Mouse (Mus musculus) neutrophil, adult 5-6 weeks (primary cell): ENCODE results near the gene Usp25. TPM values are rescaled to one million over a fixed set of nuclear protein-coding genes. Genes with fewer than 3 reads are reported as not detected.

Source experiments
- ATAC-seq: fragments of 151-379, 151-347 bp; 2 replicates; pipeline ENCODE4 v1.8.0; 2017; ENCODE audit warnings: mild to moderate bottlenecking, moderate TSS enrichment; ENCODE audit not compliant: insufficient number of reproducible peaks, poor library complexity, low FRiP score, severe bottlenecking; ENCODE audit errors: extremely low read depth
- total RNA-seq: library from RNA; stranded (forward); fragments of 200-1000 nt; gene quantifications from 2 replicates; pipeline ENCODE4 v1.2.3, GENCODE M21; 2017

The Usp25 gene
- total RNA-seq, 1 experiment from 2014 or later: 151 TPM

DNA sequence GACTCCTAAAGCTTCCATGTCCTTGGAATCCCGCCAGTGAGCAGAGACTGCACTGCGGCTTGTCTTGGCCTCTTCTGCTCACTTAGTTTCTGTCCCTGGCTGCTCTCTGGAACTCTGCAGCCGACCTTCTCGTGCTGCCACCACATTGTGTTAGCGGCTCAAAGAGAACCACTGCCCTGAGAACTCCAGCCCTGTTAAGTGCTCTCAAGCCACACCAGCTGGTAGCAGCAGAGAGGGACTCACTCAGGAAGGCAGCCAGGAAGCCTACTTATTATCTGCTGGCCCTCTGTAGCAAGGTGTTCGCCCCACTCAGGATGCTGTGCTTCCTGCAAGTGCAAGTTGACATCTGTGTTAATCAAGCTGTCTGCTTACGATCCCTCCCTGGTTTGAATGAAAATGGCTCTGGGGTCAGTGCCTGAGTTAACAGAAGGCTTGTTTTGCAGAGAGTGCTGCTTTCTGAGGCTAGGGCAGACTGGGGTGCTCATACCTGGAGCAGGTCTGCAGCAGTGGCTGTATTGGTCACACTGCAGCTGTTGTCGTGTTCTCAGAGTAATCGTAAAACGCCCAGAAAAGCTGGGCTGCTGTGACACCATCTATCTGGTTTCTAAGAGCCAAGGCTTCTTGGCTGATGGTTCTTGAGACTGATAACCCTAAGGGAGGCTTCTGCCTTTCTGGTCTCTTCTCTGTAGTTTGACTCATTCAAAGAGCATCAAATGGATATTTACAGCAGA is 15.3 kb downstream of the Usp25 start:
- ATAC-seq: no peak

DNA sequence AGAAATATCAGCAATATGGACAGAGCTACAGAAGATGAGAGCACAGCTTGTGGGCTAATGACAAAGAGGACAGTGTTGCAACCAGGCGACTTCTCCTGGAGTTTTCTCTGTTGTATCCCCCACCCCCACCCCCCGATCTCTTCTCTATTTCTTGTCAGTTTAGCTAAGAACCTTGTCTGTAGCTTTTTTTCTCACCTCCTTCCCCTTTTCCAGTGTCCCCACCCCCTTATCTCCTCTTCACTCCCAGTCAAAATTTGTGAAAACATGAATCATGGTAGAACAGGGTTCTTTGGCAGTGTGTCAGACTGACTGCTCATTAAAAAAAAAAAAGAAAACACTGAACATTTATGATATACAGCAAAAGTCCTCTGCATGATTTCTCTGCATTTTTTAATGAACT is 16.9 kb downstream of the Usp25 start:
- ATAC-seq: no peak

DNA sequence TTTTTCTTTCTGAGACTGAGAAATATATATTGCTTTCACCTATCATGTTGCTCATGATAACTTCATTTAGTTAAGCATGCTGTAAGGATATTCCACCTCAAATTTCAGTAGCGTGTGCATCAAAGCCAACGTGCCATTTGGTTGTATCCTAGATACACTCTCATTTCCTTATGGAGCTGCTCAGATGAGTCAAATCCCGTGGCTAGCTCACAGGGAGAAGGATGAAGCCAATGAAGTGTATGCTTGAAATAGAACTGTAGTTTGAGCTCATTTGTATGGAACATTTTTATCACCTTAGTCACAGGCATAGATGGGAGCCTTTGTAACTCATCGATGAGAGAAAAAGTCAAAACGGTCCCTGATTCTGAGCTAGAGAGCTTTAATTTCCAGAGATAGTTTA is 20.8 kb downstream of the Usp25 start:
- ATAC-seq: no peak

DNA sequence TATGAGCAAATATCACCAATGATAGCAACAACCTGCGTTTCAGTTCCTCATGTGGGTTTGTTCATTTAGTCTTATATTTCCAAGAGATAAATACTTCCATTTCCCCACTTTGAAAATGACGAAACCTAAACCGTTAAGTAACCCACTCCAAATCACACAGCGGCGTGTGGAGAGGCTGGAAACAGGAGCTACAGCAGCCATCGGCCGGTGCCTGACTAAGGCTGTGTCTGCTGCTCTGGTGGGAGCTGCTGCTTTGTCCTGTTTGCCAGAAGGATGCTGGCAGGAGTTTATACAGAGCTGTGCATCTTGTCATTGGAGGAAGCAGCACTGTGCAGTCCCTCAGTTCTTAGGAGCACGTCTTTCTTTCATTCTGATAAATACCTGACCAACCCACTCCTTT is 21.2 kb downstream of the Usp25 start:
- ATAC-seq: no peak

GRCm38 (mm10) chr16:77041573-77041972 is 28.1 kb downstream of the Usp25 start:
- ATAC-seq: peak; percentile 71; the same call in 1 of the 2 replicates

GRCm38 (mm10) chr16:77043499-77043898 is 30.0 kb downstream of the Usp25 start:
- ATAC-seq: no peak

GRCm38 (mm10) chr16:77054184-77054583 is 40.7 kb downstream of the Usp25 start:
- ATAC-seq: no peak

DNA sequence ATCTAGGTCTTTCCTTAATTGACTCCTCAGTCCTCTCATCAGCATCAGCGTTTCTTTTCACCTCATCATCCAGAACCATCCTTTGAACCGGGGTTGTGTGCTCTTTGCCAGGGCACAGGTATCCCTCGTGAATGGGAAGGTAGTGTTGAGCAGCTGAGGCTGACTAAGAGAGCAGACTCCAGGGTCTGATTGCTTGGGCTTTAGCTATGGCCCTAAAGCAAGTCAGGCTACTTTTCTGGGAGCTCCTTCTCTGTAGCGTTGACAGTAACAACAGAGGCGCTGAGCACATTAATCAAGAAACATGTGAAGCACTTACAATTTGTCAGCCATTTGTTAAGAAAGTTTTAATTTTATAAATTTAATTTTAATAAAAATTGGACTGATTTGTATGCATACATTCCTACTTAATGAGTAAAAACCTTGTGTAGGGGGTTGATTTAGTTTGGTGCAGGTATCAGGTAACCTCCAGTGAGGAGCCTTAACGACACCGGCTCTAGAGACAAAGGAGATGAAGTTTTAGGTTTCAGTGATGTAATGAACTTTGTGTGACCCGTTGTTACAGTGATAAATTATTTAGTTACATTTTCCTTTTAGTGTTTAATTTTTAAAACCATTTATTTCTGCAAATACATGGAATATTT is 42.1 kb downstream of the Usp25 start:
- ATAC-seq: no peak

DNA sequence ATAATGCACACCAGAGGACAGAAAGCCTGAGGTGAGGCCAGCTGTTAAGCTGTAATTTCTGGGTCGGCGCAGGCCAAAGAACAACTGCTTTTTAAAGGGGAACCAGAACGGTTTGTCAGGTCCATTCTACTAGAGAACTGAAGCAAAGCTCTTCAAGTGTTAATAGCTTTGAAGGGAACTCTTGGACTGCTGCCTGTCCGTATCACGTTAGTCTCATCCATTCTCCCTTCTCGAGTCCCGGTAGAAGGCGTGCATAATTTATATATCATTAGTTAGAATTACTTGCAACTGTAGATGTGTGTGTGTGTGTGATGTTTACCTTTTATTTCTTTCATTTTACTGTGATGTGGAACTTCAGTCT is 42.6 kb downstream of the Usp25 start:
- no peak for ATAC-seq

- no peak for ATAC-seq
Observed at GRCm38 (mm10) chr16:77058567-77058966, 45.1 kb downstream of the Usp25 start.

GRCm38 (mm10) chr16:77060166-77060565 is 46.7 kb downstream of the Usp25 start:
- ATAC-seq: no peak

GRCm38 (mm10) chr16:77063916-77064315 is 50.4 kb downstream of the Usp25 start:
- ATAC-seq: no peak

DNA sequence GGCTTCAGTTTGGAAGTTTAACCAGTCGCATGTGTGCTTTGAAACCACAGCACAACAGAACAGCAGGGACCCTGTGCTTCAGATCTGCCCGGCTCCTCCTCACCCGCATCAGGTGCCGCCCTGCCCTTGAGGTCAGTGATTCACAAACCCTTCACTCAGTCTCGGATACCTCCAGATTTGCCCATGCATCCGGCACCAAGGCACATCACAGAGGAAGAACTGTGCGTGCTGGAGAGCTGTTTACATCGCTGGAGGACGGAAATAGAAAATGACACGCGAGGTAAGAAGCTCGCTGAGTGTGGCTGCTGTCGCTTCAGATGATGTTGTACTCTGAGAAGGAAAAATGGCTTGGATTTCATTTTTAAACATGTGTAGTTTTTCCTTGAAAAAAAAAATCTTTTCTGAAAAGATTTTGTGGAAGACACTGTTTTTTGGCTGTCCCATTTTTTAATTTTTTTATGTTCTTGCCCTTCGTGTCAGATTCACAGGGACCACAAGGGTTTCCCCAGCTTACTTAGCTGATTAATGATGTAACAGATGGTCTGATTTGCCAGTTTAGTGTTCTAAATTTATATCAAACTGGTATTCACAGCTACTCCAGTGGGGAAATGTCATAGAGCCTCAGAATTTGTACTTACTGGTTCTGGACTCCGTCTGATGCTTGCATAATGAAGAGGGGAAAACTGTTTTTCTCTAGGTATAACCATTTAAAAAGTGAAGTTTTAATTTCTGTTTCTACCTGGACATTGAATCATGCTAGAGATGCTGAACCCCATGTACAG is 63.6 kb downstream of the Usp25 start:
- no peak for ATAC-seq

GRCm38 (mm10) chr16:77077736-77078005 is 64.2 kb downstream of the Usp25 start:
- ATAC-seq: no peak

- peak; percentile 56; the same call in 1 of the 2 replicates for ATAC-seq
Observed at GRCm38 (mm10) chr16:77084071-77084470, 70.6 kb downstream of the Usp25 start.

DNA sequence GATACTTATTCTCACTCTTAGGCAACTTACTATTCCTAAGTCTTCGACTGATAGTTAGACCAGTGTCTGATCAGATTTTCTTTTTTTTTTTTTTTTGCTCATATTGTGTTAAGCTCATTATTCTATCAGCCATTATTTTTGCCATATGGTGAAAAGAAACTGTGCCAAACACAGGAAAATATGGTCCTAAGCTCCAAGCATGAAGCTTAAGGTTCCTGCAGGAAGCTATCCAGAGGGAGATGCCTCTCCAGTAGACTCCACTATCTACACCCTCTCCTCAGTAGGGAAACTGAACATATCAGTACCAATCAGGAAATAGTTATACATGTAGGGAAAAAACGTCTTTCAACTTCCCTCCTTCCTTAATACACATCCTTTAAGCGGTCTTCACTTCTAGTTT is 76.3 kb downstream of the Usp25 start:
- ATAC-seq: no peak

DNA sequence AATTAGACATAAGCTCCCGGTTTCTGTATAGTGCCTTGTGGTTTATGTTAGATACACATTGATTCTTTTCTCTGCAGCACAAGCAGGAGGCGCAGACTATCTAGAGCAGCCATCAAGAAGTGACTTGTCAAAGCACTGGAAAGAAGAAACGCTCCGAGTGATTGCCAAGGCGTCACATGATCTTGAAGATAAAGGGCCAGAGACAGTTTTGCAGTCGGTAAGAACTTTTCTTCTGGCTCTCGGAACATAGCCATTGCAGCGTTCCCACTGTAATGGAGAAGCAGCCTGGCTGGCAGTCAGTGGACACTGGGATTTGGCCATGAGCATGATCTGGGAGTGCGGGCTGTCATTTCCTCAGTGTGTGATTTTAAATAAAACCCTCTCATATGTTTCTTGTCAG is 80.0 kb downstream of the Usp25 start:
- ATAC-seq: no peak

DNA sequence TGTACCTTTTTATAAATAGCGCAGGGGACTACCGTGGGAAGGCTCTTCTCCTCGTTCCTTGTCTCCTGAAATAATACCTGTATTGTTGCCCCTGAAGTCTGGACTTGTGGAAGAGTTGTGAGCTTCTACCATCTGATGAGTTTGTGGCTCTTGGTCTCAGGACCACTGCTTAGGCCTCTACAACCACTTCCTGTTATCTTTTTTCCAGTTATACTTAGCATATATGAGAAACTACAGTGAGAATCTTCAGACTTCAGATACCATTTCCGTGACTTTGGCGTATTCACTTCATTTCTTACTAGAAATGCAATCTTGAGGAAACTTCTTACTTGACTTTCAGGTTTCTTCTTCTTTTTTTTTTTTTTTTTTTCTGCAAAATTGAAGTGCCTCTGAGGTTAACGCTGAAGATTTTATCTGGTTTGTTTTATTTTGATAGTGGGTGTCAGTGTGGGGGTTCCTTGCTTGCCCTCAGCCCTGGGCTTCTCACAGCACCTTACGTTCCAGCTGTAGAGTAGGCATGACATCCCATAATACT is 81.6 kb downstream of the Usp25 start:
- ATAC-seq: no peak

DNA sequence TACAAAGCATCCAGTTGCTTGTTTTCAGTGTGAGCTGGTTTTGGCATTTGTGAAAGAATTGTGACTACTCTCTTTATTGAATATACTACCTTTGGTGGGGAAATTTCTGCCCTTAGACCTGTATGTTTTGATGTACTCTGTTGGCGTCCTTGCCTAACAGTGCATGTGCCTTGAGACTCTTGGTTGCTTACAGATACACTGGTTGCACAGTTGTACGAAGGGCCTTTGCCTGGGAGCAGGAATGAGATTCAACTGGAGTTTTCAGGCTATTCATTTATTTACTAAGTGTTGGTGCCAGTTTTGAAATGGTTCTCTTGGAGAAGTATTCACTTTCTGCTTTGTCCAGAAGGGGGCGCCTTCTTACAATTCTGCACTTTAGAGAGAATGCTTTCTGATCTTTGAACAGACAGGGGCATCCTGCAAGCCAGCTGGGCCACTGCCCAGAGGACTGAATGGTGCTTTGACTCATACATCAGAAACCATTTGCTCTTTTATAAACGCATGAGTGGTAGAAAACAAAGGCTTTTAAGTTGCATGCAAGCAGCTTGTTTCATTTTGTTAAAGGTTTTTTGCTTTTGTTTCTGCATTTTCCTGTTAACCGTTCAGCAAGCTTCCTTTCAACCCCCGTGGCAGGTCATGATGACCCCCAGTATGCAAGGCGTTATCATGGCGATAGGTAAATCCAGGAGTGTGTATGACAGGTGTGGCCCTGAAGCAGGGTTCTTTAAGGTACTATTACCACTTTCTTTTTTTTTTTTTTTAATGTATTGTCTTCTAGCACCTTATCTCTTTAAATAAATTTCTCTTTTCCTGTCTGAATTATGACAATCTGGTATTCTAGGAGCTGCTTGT is 85.7 kb downstream of the Usp25 start:
- ATAC-seq: no peak
